Comparison of ENCODE assay signal across 9 mouse cellular contexts in the genomic region with DNA sequence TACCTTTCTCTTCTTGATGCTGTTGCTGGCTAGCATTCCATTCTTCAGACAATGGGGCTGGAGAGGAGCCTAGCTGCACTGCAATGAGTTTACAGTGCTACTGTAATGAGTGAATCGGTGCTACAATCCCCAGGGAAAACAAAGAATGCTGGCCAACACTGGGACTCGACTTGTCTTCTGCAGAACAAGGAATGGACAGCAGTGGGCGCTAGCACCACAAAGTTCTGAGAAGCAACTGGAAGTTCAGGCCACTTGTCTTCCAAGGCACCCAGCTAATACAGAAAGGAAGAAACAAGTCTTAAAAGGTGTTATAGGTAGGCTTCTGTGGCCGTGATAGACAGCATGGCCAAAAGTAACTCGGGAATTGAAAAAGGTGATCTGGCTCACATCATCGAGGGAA. TPM values are rescaled to one million over a fixed set of nuclear protein-coding genes. Genes with fewer than 3 reads are reported as not detected.
DNase-seq lines count a peak whose midpoint lies in the region; ATAC-seq and TF ChIP-seq lines count a peak whose summit lies in the region.
"Had no signal": no experiment of that assay in that cellular context is flagged by ENCODE, and none has a peak within 500 bp of the region (broad histone marks: within the 10 kb centered on the region; RNA-seq: fewer than 3 reads in every experiment).

No protein-coding gene starts in this region.

- no peaks in the 10 kb centered on the region for H3K4me1 ChIP-seq in cerebellum, adult 2 months (ENCODE audit: control insufficient read depth, insufficient read depth, low read length)

- TF ChIP-seq POLR2A in cerebellum, adult 2 months (IDR thresholded peaks at IDR 0.05; ENCODE audit: borderline replicate concordance, insufficient read depth, low read length) = no peak

- peak; percentile 11 for DNase-seq in cerebellum, adult 11 months
- DNase-seq in ES-CJ7 (ENCODE audit: low read depth, low spot score) = peak; percentile 76
- peak; percentile 29 to 38 for DNase-seq in cerebellum, adult 2 months
- peak; percentile 44 for DNase-seq in gastrocnemius, adult 18-20 months (ENCODE audit: low spot score)
- DNase-seq in layer of hippocampus, adult 9-10 months (ENCODE audit: low spot score) = peak; percentile 54
- DNase-seq in lung, postnatal 25 days (ENCODE audit: low spot score) = peak; percentile 60
- peak; percentile 71 for DNase-seq in urinary bladder, postnatal 14 days (ENCODE audit: low spot score)

- WGBS in cerebellum, adult 2 months = 42% methylated on average over 6 of the region's 6 CpGs

- H3K4me3 ChIP-seq in cerebellum, adult 2 months (replicated peaks; ENCODE audit: insufficient read depth, low read depth, low read length) = no peak overlapping the region
- H3K4me3 ChIP-seq: limb, embryonic 13.5 days had no signal

- TF ChIP-seq CTCF in cerebellum, adult 2 months (IDR thresholded peaks at IDR 0.05; ENCODE audit: borderline replicate concordance, insufficient read depth, low read depth, low read length) = peak; percentile 60

- no peak overlapping the region for H3K27ac ChIP-seq in cerebellum, adult 2 months (ENCODE audit: insufficient read depth, low read length)
- H3K27ac ChIP-seq: limb, embryonic 13.5 days had no signal

- no peaks in the 10 kb centered on the region for H3K27me3 ChIP-seq in cerebellum, adult 2 months (ENCODE audit: control insufficient read depth, insufficient read depth, low read length)

- ATAC-seq in cerebellum, adult (ENCODE audit: insufficient number of reproducible peaks, low FRiP score, low TSS enrichment) = no peak

RNA-seq across cellular contexts. Expression of a gene that starts 53.4 kb away (rescaled TPM):
- polyA plus RNA-seq in cerebellum, adult 2 months (2012; rRNA removed) = 40.4 and 45.6 TPM in 2 replicates
- 10 to 100 TPM; 44.2 to 58.9 TPM for total RNA-seq in gastrocnemius, adult 18-20 months (2021)

Comparison
In these comparisons a context has a peak if more than half of its experiments do, and no peak if none do; other contexts are left out.
1. DNase-seq: peak in every context shown above with its lines; median percentile 76 in ES-CJ7; 71 in urinary bladder, postnatal 14 days; 60 in lung, postnatal 25 days; 54 in layer of hippocampus, adult 9-10 months; 44 in gastrocnemius, adult 18-20 months; 34 in cerebellum, adult 2 months; 11 in cerebellum, adult 11 months.